Mouse (Mus musculus) myocyte (in vitro differentiated cells): ENCODE data around the gene Fam178b. TPM values are rescaled to one million over a fixed set of nuclear protein-coding genes. Genes with fewer than 3 reads are reported as not detected.

Source experiments
- H3K27me3 ChIP-seq: one replicate; pipeline ENCODE4 v1.6.1; 2011; ENCODE audit not compliant: control insufficient read depth, insufficient read depth, insufficient read length
- H3K36me3 ChIP-seq: one replicate; pipeline ENCODE4 v1.6.1; 2011; ENCODE audit not compliant: control insufficient read depth, insufficient read depth
- H3K4me2 ChIP-seq: one replicate; pipeline ENCODE4 v1.6.1; 2011; ENCODE audit warnings: low read depth, control low read depth
- H3K4me3 ChIP-seq: one replicate; pipeline ENCODE4 v1.5.1; 2011; ENCODE audit warnings: mild to moderate bottlenecking, control low read depth, moderate library complexity
- H3K79me2 ChIP-seq: one replicate; pipeline ENCODE4 v1.6.1; 2011; ENCODE audit not compliant: control insufficient read depth, insufficient read depth
- H3ac ChIP-seq: one replicate; pipeline ENCODE4 v1.6.1; 2011; ENCODE audit not compliant: control insufficient read depth, insufficient read length
- CEBPB ChIP-seq: IDR thresholded peaks from 2 replicates; pipeline ENCODE4 v1.6.1; 2011; ENCODE audit warnings: mild to moderate bottlenecking, moderate library complexity; ENCODE audit not compliant: poor library complexity, insufficient read depth, severe bottlenecking
- E2F4 ChIP-seq: IDR thresholded peaks from one replicate; pipeline ENCODE4 v1.6.1; 2011; ENCODE audit warnings: mild to moderate bottlenecking, control low read depth, moderate library complexity; ENCODE audit not compliant: insufficient read depth
- MAX ChIP-seq: IDR thresholded peaks from one replicate; pipeline ENCODE4 v1.6.1; 2011; ENCODE audit warnings: low read depth, mild to moderate bottlenecking, control low read depth
- MYOD1 ChIP-seq, 3 experiments: IDR thresholded peaks; one replicate each; pipeline ENCODE4 v1.6.1; 2011; ENCODE audit warnings: control low read depth in 2 of 3, low read depth in 2 of 3, mild to moderate bottlenecking in 2 of 3, moderate library complexity in 1 of 3; ENCODE audit not compliant: insufficient read length in 2 of 3, control insufficient read depth in 1 of 3
- MYOG ChIP-seq, 3 experiments: IDR thresholded peaks; one replicate each; pipeline ENCODE4 v1.6.1; 2011; ENCODE audit warnings: control low read depth in 2 of 3, low read depth in 2 of 3, mild to moderate bottlenecking in 2 of 3; ENCODE audit not compliant: insufficient read length in 2 of 3, control insufficient read depth in 1 of 3, insufficient read depth in 1 of 3
- POLR2A ChIP-seq: IDR thresholded peaks from one replicate; pipeline ENCODE4 v1.6.1; 2011; ENCODE audit warnings: low read depth, mild to moderate bottlenecking, control low read depth, moderate library complexity; ENCODE audit not compliant: insufficient read length
- POLR2AphosphoS2 ChIP-seq: IDR thresholded peaks from one replicate; pipeline ENCODE4 v1.6.1; 2011; ENCODE audit warnings: low read depth, control low read depth; ENCODE audit not compliant: insufficient read length
- REST ChIP-seq: IDR thresholded peaks from one replicate; pipeline ENCODE4 v1.6.1; 2011; ENCODE audit warnings: mild to moderate bottlenecking, control low read depth, moderate library complexity; ENCODE audit not compliant: insufficient read depth, insufficient read length
- SRF ChIP-seq: IDR thresholded peaks from one replicate; pipeline ENCODE4 v1.6.1; 2011; ENCODE audit warnings: low read depth; ENCODE audit not compliant: control insufficient read depth, insufficient read length
- TCF12 ChIP-seq: IDR thresholded peaks from one replicate; pipeline ENCODE4 v1.6.1; 2011; ENCODE audit warnings: mild to moderate bottlenecking, control low read depth; ENCODE audit not compliant: poor library complexity, insufficient read depth, severe bottlenecking
- TCF3 ChIP-seq: IDR thresholded peaks from one replicate; pipeline ENCODE4 v1.6.1; 2011; ENCODE audit warnings: low read depth, control low read depth; ENCODE audit not compliant: insufficient read length
- USF1 ChIP-seq: IDR thresholded peaks from one replicate; pipeline ENCODE4 v1.6.1; 2011; ENCODE audit warnings: low read depth, mild to moderate bottlenecking, control low read depth, moderate library complexity
- polyA plus RNA-seq: library from polyadenylated mRNA; unstranded; fragments of >200 nt; fragmentation: generic; extraction: Trizol; gene quantifications from one replicate; pipeline ENCODE4 v1.2.1, GENCODE M21; 2012; ENCODE audit warnings: missing spikeins

The Fam178b gene
- polyA plus RNA-seq, 1 experiment = 1.5 TPM

DNA sequence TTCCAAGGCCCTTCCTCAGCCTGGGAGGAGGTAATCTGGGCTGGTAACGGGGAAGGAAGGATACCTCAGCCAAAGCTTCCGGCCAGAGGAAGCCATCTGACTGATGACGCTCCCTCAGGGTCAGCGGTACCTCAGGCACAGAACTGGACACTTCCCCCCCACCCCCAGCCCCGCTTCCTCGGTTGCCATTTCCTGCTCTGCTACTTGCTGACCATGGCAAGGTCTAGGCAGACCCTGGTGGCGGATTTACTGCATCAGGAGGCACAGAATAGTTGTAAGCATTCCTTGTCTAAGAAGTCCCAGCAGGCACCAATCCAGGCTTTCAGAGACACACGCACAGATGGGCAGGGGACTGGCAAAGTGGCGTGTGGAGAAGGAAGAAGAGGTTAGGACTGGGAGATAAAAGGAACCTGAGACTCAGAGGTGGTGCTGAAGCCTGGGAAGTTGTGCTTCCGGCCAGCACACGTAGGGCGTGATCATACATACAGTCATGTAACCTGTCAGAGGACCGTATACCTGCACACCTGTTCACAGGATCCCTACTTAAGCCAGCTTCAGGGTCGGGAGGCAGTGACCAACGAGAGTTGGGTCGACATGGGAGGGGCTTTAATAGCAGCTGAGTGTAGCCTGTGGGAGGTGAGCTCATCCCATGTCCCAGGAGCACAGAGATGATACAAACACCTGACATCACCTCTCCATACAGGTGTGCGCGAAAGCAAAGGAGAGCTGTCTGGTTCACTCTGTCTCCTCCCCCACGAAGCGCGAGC, 128.2 kb downstream of the Fam178b start:
- H3K36me3 ChIP-seq = peaks cover 47% of the 10 kb centered on the region
- peak overlapping the region; percentile 99 for H3K4me3 ChIP-seq
- no peak overlapping the region for H3ac ChIP-seq
- peaks cover 45% of the 10 kb centered on the region for H3K79me2 ChIP-seq
- TF ChIP-seq POLR2A (peak; percentile 23), SRF (no peak)
- H3K4me2 ChIP-seq = peak overlapping the region; percentile 93
- H3K27me3 ChIP-seq = no peaks in the 10 kb centered on the region

GRCm38 (mm10) chr1:36552506-36552905, 130.5 kb downstream of the Fam178b start:
- H3K4me3 ChIP-seq = no peak overlapping the region
- no peak overlapping the region for H3ac ChIP-seq
- H3K4me2 ChIP-seq = no peak overlapping the region
- TF ChIP-seq REST (no peak), TCF12 (no peak), E2F4 (no peak), CEBPB (no peak), MYOG (IDR thresholded peaks at IDR 0.05; ENCODE audit: control insufficient read depth in 1 of 3, insufficient read depth in 1 of 3, insufficient read length in 2 of 3, low read depth in 2 of 3) (no peak), POLR2A (no peak), TCF3 (no peak), POLR2AphosphoS2 (no peak), SRF (no peak), MAX (no peak), MYOD1 (IDR thresholded peaks at IDR 0.05; ENCODE audit: control insufficient read depth in 1 of 3, insufficient read length in 2 of 3, low read depth in 2 of 3) (no peak), USF1 (no peak)
- peaks cover 45% of the 10 kb centered on the region for H3K79me2 ChIP-seq
- H3K27me3 ChIP-seq = no peaks in the 10 kb centered on the region
- H3K36me3 ChIP-seq = peaks cover 54% of the 10 kb centered on the region

DNA sequence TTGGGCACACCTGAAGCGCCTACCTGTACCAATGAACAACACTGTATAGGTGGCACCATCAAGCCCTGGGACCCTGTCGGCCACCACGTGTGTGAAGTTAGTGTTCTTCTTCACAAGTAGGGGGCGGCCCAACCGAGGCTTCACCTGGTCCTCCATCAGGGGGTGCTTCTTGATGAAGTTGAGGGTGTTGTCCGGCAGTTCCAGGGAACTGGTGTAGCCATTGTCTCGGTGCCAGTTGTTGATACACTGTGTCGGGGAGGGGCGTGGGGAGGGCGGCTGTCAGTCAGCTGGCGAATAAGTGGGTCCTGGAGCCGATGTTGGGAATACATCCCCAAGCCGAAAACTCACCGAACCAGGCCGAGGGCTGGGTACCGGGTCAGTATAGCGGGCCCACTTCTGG, 131.1 kb downstream of the Fam178b start:
- no peak overlapping the region for H3ac ChIP-seq
- H3K27me3 ChIP-seq = no peaks in the 10 kb centered on the region
- peaks cover 40% of the 10 kb centered on the region for H3K79me2 ChIP-seq
- no peak overlapping the region for H3K4me2 ChIP-seq
- H3K36me3 ChIP-seq = peaks cover 54% of the 10 kb centered on the region
- no peak overlapping the region for H3K4me3 ChIP-seq
- TF ChIP-seq TCF12 (no peak), MYOD1 (IDR thresholded peaks at IDR 0.05; ENCODE audit: control insufficient read depth in 1 of 3, insufficient read length in 2 of 3, low read depth in 2 of 3) (no peak), REST (no peak), E2F4 (no peak), USF1 (no peak), CEBPB (no peak), POLR2A (no peak), SRF (no peak), TCF3 (no peak), POLR2AphosphoS2 (no peak), MAX (no peak), MYOG (IDR thresholded peaks at IDR 0.05; ENCODE audit: control insufficient read depth in 1 of 3, insufficient read depth in 1 of 3, insufficient read length in 2 of 3, low read depth in 2 of 3) (no peak)

DNA sequence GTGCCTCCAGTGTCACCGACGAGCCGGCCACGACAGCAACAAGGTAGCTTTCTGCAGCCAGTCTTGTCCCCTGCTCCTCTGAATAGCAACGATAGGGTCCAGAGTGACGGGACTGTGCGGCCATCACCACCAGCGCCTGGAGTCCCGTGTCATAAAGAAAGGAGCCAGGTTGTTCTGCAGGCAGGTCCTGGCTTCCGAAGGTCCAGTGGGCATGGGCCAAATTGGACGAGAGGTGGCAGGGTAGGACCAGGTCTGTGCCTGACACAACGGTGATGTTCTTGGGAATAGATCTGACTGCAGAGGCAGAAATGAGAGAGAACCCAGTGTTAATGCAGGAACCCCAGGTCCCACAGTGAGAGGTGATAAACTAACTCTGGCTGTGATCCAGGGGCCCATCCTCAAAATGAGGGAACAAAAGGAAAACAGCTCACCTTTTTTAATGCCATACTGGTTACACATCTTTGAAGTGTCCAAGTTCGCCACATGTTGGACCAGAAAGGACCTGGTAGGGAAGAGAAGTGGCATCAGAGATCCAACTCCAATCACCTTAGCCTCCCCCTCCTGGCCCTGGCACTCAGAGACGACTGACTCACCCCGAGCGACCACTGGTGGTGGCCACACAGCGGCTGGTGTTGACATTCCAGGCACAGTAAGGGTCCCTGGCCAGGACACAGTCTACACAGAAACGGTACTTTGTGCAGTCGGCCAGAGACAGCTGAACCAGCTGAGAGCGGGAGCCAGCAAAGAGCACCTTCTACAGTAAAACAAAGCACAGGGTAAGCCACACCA, 132.7 kb downstream of the Fam178b start:
- no peak overlapping the region for H3K4me3 ChIP-seq
- H3ac ChIP-seq = no peak overlapping the region
- H3K27me3 ChIP-seq = no peaks in the 10 kb centered on the region
- no peak overlapping the region for H3K4me2 ChIP-seq
- H3K79me2 ChIP-seq = peaks cover 37% of the 10 kb centered on the region
- TF ChIP-seq REST (no peak), MYOD1 (IDR thresholded peaks at IDR 0.05; ENCODE audit: control insufficient read depth in 1 of 3, insufficient read length in 2 of 3, low read depth in 2 of 3) (peak in 1 of 3 experiments; percentile 34), MAX (no peak), E2F4 (no peak), MYOG (IDR thresholded peaks at IDR 0.05; ENCODE audit: control insufficient read depth in 1 of 3, insufficient read depth in 1 of 3, insufficient read length in 2 of 3, low read depth in 2 of 3) (peak in 1 of 3 experiments; percentile 23), SRF (no peak)
- peaks cover 54% of the 10 kb centered on the region for H3K36me3 ChIP-seq

GRCm38 (mm10) chr1:36549491-36549890, 133.5 kb downstream of the Fam178b start:
- peaks cover 50% of the 10 kb centered on the region for H3K36me3 ChIP-seq
- peak; percentile 11 for TF ChIP-seq POLR2AphosphoS2
- no peak for TF ChIP-seq E2F4
- TF ChIP-seq CEBPB = no peak

More at GRCm38 (mm10) chr1:36549491-36549890, 133.5 kb downstream of the Fam178b start:
- Histone ChIP-seq H3K79me2 (peaks cover 31% of the 10 kb centered on the region), H3ac (no peak overlapping the region), H3K4me2 (no peak overlapping the region), H3K27me3 (no peaks in the 10 kb centered on the region), H3K4me3 (no peak overlapping the region)
